Mouse (Mus musculus) testis, adult 2 months (tissue): ENCODE results near the gene Cpped1.

Source experiments
- CTCF ChIP-seq: fragments of 200-500 bp; IDR thresholded peaks from 2 replicates; pipeline ENCODE4 v1.5.1; 2012; ENCODE audit warnings: low read depth, mild to moderate bottlenecking, inconsistent platforms, low read length, moderate library complexity; ENCODE audit not compliant: control insufficient read depth, insufficient read depth, insufficient replicate concordance
- POLR2A ChIP-seq: fragments of 200-500 bp; IDR thresholded peaks from 2 replicates; pipeline ENCODE4 v1.6.1; 2012; ENCODE audit warnings: low read depth, mild to moderate bottlenecking, inconsistent platforms, low read length, moderate library complexity; ENCODE audit not compliant: control insufficient read depth

- no peak for TF ChIP-seq CTCF
- no peak for TF ChIP-seq POLR2A
Observed at GRCm38 (mm10) chr16:11774321-11774720, 134.9 kb downstream of the Cpped1 start.
